Mouse (Mus musculus): ENCODE measurements around the gene Gm43191.

DNA sequence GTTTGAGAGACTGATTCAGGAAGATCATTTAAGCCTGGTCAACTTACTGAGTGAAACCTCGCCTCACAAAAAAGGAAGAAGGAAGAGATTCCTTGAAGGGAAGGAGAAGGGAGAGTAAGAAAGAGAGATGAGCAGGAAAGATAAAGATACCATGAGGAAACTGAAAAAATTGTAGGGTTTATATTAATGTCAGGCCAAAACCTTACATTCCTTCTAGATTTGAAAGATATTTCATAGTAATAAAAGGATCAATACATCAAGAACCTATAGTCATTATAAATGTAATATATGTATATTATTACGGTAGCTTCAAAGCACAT is 14.6 kb upstream of the Gm43191 start:
- TF ChIP-seq POLR2A (IDR thresholded peaks at IDR 0.05; ENCODE audit: low read depth, low read length) (no peak), CTCF (IDR thresholded peaks at IDR 0.05; ENCODE audit: extremely low read depth, insufficient read depth, insufficient read length, insufficient replicate concordance) (no peak)
